Mouse (Mus musculus) embryonic fibroblast, embryonic 13.5 days (primary cell): ENCODE measurements around the gene Taf8. TPM values are rescaled to one million over a fixed set of nuclear protein-coding genes. Genes with fewer than 3 reads are reported as not detected.

ENCODE experiments used
- H3K27ac ChIP-seq: 2 replicates; pipeline ENCODE4 v1.5.1; 2012; ENCODE audit warnings: low read length, control low read depth, inconsistent platforms; ENCODE audit not compliant: insufficient read depth
- H3K4me1 ChIP-seq: 2 replicates; pipeline ENCODE4 v1.6.1; 2011; ENCODE audit warnings: low read length; ENCODE audit not compliant: control insufficient read depth, insufficient read depth
- H3K4me3 ChIP-seq: 2 replicates; pipeline ENCODE4 v1.5.1; 2011; ENCODE audit warnings: mild to moderate bottlenecking, control low read depth, low read length; ENCODE audit not compliant: insufficient read depth
- CTCF ChIP-seq: IDR thresholded peaks from 2 replicates; pipeline ENCODE4 v1.5.1; 2011; ENCODE audit warnings: mild to moderate bottlenecking, control low read depth, low read length, moderate library complexity, borderline replicate concordance; ENCODE audit not compliant: insufficient read depth
- POLR2A ChIP-seq: IDR thresholded peaks from 2 replicates; pipeline ENCODE4 v1.6.1; 2011; ENCODE audit warnings: low read depth, mild to moderate bottlenecking, control low read depth, low read length, moderate library complexity
- polyA plus RNA-seq: library from polyadenylated mRNA; stranded (reverse); fragments of >200 nt; gene quantifications from 2 replicates; pipeline ENCODE4 v1.2.4, GENCODE M21; 2011; ENCODE audit warnings: low read depth; ENCODE audit not compliant: missing spikeins, insufficient read length

Gene Taf8
- polyA plus RNA-seq, 1 experiment: 16.0 TPM

- Histone ChIP-seq H3K4me1 (no peaks in the 10 kb centered on the region), H3K4me3 (no peak overlapping the region), H3K27ac (no peak overlapping the region)
- TF ChIP-seq CTCF: no peak
- no peak for TF ChIP-seq POLR2A
Observed at GRCm38 (mm10) chr17:47462728-47463388, 39.2 kb downstream of the Taf8 start.

GRCm38 (mm10) chr17:47462209-47462608 is 39.9 kb downstream of the Taf8 start:
- no peak for TF ChIP-seq CTCF
- TF ChIP-seq POLR2A: no peak
- no peak overlapping the region for H3K27ac ChIP-seq

GRCm38 (mm10) chr17:47461688-47462087 is 40.4 kb downstream of the Taf8 start:
- Histone ChIP-seq H3K4me1 (no peaks in the 10 kb centered on the region), H3K27ac (no peak overlapping the region), H3K4me3 (no peak overlapping the region)
- TF ChIP-seq CTCF: no peak
- no peak for TF ChIP-seq POLR2A

More at GRCm38 (mm10) chr17:47462209-47462608, 39.9 kb downstream of the Taf8 start:
- H3K4me1 ChIP-seq: no peaks in the 10 kb centered on the region
- H3K4me3 ChIP-seq: no peak overlapping the region

GRCm38 (mm10) chr17:47459341-47459919 is 42.7 kb downstream of the Taf8 start:
- Histone ChIP-seq H3K4me1 (no peaks in the 10 kb centered on the region), H3K4me3 (no peak overlapping the region), H3K27ac (no peak overlapping the region)
- no peak for TF ChIP-seq POLR2A
- no peak for TF ChIP-seq CTCF

GRCm38 (mm10) chr17:47458936-47459335 is 43.2 kb downstream of the Taf8 start:
- no peak for TF ChIP-seq POLR2A
- no peak for TF ChIP-seq CTCF
- no peak overlapping the region for H3K27ac ChIP-seq
- no peak overlapping the region for H3K4me3 ChIP-seq
- H3K4me1 ChIP-seq: no peaks in the 10 kb centered on the region

GRCm38 (mm10) chr17:47458310-47458709 is 43.8 kb downstream of the Taf8 start:
- H3K27ac ChIP-seq: no peak overlapping the region
- H3K4me1 ChIP-seq: 0 out of 2 replicates have a peak, but pooled peaks cover under 1% of the 10 kb centered on the region
- TF ChIP-seq POLR2A (no peak), CTCF (no peak)
- H3K4me3 ChIP-seq: no peak overlapping the region

GRCm38 (mm10) chr17:47454675-47455074 is 47.4 kb downstream of the Taf8 start:
- no peak overlapping the region for H3K4me3 ChIP-seq
- 0 out of 2 replicates have a peak, but pooled peaks cover 2% of the 10 kb centered on the region for H3K4me1 ChIP-seq
- TF ChIP-seq POLR2A (no peak), CTCF (no peak)
- no peak overlapping the region for H3K27ac ChIP-seq

- peaks cover 5% of the 10 kb centered on the region; the same call in 1 of the 2 replicates for H3K4me1 ChIP-seq
- no peak for TF ChIP-seq CTCF
- TF ChIP-seq POLR2A: no peak
- no peak overlapping the region for H3K27ac ChIP-seq
- H3K4me3 ChIP-seq: no peak overlapping the region
Observed at GRCm38 (mm10) chr17:47452886-47453285, 49.2 kb downstream of the Taf8 start.

- H3K27ac ChIP-seq: no peak overlapping the region
- TF ChIP-seq CTCF (no peak), POLR2A (no peak)
- H3K4me3 ChIP-seq: no peak overlapping the region
- peaks cover 5% of the 10 kb centered on the region; the same call in 1 of the 2 replicates for H3K4me1 ChIP-seq
Observed at GRCm38 (mm10) chr17:47450880-47451565, 51.1 kb downstream of the Taf8 start.

- peaks cover 5% of the 10 kb centered on the region; the same call in 1 of the 2 replicates for H3K4me1 ChIP-seq
- TF ChIP-seq POLR2A: no peak
- H3K27ac ChIP-seq: no peak overlapping the region
- no peak overlapping the region for H3K4me3 ChIP-seq
Observed at GRCm38 (mm10) chr17:47450239-47450638, 51.9 kb downstream of the Taf8 start.
